Mouse (Mus musculus) megakaryocyte, embryonic 14.5 days (primary cell): Measurements from ENCODE around the gene Zfp940. TPM values are rescaled to one million over a fixed set of nuclear protein-coding genes. Genes with fewer than 3 reads are reported as not detected.

Experiments used
- H3K27me3 ChIP-seq: replicated peaks from 2 replicates; pipeline ENCODE3; 2012; ENCODE audit warnings: inconsistent platforms
- H3K36me3 ChIP-seq: replicated peaks from 2 replicates; pipeline ENCODE3; 2012; ENCODE audit warnings: low read length, inconsistent platforms, mixed read lengths
- H3K4me1 ChIP-seq: 2 replicates; pipeline ENCODE4 v1.6.1; 2012; ENCODE audit warnings: inconsistent platforms
- H3K4me3 ChIP-seq: replicated peaks from 2 replicates; pipeline ENCODE3; 2012; ENCODE audit warnings: moderate library complexity, mild to moderate bottlenecking, inconsistent platforms
- H3K9me3 ChIP-seq: 2 replicates; pipeline ENCODE4 v1.6.1; 2012; ENCODE audit warnings: inconsistent platforms
- FLI1 ChIP-seq: IDR thresholded peaks from 2 replicates; pipeline ENCODE4 v1.6.1; 2012; ENCODE audit warnings: low read length, inconsistent platforms, mixed read lengths
- GATA1 ChIP-seq: IDR thresholded peaks from 3 replicates; pipeline ENCODE4 v1.6.1; 2012; ENCODE audit warnings: mixed read lengths, low read length, inconsistent platforms, borderline replicate concordance
- polyA plus RNA-seq: library from polyadenylated mRNA; stranded (reverse); fragments of >175 nt; gene quantifications from 2 replicates; pipeline ENCODE4 v1.2.3, GENCODE M21; 2012; ENCODE audit warnings: low replicate concordance; ENCODE audit not compliant: insufficient read depth

Zfp940 gene
- polyA plus RNA-seq, 1 experiment: 0.64 TPM

DNA sequence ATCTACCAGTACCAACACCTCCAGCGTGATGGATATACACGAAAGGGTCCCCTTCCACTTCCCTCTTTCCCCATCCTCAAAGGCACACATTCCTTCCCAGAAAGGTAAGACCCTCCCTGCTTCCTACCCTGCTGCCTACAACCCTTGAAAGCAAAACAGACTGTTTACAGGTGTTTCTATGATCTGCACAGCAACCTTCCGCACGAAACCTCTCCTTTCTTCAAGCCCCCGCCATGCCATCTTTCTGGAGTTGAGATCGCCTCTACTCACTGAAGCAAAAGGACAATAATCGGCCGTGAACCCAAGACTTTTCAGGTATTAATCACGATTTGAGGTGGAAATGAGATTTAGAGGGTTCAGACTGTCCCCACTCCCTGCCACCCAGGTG, 644 bp downstream of the Zfp940 start:
- TF ChIP-seq FLI1 (no peak), GATA1 (no peak)
- H3K36me3 ChIP-seq: peaks cover 33% of the 10 kb centered on the region
- H3K9me3 ChIP-seq: peaks cover 8% of the 10 kb centered on the region
- peak overlapping the region; percentile 95 for H3K4me3 ChIP-seq
- H3K4me1 ChIP-seq: peaks cover 15% of the 10 kb centered on the region
- H3K27me3 ChIP-seq: no peaks in the 10 kb centered on the region

DNA sequence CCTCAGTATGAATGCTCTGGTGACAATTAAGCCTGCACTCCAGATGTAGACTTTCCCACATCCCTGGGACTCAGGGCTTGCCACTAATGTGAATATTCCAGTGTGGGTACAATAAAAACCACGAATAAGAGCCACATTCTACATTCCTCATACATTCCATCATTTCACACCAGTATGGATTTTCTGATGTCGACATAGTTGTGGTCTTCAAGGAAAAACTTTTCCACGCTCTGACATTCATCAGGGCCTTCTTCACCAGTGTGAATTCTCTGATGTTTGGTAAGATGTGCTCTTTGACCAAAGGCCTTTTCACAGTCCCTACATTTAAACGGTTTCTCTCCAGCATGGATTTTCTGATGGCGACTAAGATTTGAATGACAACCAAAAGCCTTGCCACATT, 8.9 kb downstream of the Zfp940 start:
- no peaks in the 10 kb centered on the region for H3K27me3 ChIP-seq
- no peak overlapping the region for H3K4me3 ChIP-seq
- peaks cover 74% of the 10 kb centered on the region for H3K36me3 ChIP-seq
- TF ChIP-seq FLI1 (no peak), GATA1 (no peak)
- H3K4me1 ChIP-seq: no peaks in the 10 kb centered on the region
- peaks cover 15% of the 10 kb centered on the region for H3K9me3 ChIP-seq

DNA sequence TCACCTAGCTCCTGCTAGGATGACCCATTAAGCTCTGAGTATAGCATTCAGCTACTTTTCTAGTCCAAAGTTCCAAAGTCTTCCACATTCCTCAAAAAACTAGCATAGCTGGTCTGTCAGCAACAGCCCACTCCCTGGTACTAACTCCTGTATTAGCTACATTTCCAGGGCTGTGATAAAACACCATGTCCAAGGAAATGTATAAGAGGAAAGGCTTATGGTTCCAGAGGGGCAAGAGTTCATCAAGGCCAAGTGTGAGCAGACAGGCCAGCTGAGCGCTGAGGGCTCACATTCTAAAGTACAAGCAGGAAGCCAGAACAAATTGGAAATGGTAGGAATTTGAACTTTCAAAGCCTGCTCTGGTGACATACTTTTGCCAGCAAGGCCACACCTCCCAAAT, 11.4 kb downstream of the Zfp940 start:
- no peaks in the 10 kb centered on the region for H3K27me3 ChIP-seq
- no peaks in the 10 kb centered on the region for H3K4me1 ChIP-seq
- peaks cover 29% of the 10 kb centered on the region for H3K9me3 ChIP-seq
- TF ChIP-seq GATA1 (no peak), FLI1 (no peak)
- H3K4me3 ChIP-seq: no peak overlapping the region
- H3K36me3 ChIP-seq: peaks cover 60% of the 10 kb centered on the region

DNA sequence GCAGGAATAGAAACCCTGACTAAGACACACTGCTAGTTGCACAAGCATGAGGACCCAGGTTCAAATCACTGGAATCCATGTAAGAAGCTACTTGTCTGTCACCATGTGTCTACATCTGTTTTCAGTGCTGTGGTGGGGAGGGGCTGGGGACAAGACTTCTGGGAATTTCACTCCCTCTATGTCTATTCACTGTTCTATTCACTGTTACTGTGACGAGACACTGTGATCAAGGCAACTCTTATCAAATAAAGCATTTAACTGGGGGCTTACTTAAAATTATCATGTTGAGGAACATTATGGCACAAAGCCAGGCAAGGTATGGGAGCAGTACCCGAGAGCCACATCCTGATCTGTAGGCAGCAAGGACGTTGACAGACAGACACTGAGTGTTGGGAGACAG, 14.2 kb downstream of the Zfp940 start:
- Histone ChIP-seq H3K4me3 (no peak overlapping the region), H3K9me3 (peaks cover 40% of the 10 kb centered on the region), H3K27me3 (no peaks in the 10 kb centered on the region), H3K36me3 (peaks cover 53% of the 10 kb centered on the region), H3K4me1 (no peaks in the 10 kb centered on the region)
- no peak for TF ChIP-seq FLI1
- no peak for TF ChIP-seq GATA1

DNA sequence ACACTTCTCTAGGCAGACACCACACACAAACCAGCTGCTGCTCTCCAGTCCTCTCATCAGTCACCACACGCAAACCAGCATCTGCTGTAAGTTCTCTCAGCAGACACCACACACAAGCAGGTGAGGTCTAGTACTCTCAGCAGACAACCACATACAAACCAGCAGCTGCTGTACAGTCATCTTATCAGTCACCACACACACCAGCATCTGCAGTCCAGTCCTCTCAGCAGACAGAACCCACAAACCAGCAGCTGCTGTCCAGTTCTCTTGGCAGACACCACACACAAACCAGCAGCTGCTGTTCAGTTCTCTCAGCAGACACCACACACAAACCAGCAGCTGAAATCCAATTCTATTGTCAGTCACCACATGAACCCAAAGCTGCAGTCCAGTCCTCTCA, 16.7 kb downstream of the Zfp940 start:
- peaks cover 58% of the 10 kb centered on the region for H3K36me3 ChIP-seq
- peaks cover 40% of the 10 kb centered on the region for H3K9me3 ChIP-seq
- no peaks in the 10 kb centered on the region for H3K27me3 ChIP-seq
- no peaks in the 10 kb centered on the region for H3K4me1 ChIP-seq
- H3K4me3 ChIP-seq: no peak overlapping the region
- TF ChIP-seq GATA1 (no peak), FLI1 (no peak)

DNA sequence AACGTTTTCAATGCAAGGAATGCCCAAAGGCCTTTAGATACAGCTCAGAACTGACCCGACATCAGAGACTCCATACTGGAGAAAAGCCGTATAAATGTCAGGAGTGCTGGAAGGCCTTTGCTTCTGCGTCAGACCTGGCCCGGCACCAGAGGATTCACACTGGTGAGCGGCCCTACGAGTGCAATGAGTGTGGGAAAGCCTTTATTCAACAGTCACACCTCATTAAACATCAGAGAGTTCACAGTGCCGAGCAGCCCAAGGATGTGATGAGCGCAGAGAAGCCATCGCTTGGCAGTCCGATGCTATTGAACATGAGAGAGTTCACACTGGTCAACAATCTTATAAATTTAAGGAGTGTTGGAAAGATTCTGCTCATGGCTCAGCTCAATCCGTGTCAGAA, 23.7 kb downstream of the Zfp940 start:
- TF ChIP-seq GATA1: no peak
- no peak for TF ChIP-seq FLI1
- peak overlapping the region; percentile 10 for H3K4me3 ChIP-seq
- no peaks in the 10 kb centered on the region for H3K27me3 ChIP-seq
- no peaks in the 10 kb centered on the region for H3K4me1 ChIP-seq
- H3K9me3 ChIP-seq: peaks cover 42% of the 10 kb centered on the region
- peaks cover 89% of the 10 kb centered on the region for H3K36me3 ChIP-seq

DNA sequence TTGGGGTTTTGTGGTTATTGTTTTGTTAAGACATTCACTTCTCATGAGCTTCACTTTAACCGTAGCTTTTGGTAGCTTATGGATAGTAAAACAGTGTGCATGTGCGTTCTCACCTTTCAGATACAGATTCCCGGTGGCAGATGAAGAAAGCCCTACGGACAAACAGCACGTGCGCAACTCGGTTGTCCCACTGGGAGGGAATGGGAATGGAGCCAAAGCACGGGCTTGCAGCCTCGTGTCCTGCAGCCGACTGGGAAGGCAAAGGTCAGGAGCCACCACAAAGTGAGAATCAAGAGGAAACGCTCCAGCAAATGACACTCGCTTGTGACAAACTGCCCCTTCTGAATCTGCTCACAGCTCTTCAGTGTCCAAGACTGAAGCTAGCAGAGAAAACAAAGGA, 25.5 kb downstream of the Zfp940 start:
- H3K36me3 ChIP-seq: peaks cover 90% of the 10 kb centered on the region

DNA sequence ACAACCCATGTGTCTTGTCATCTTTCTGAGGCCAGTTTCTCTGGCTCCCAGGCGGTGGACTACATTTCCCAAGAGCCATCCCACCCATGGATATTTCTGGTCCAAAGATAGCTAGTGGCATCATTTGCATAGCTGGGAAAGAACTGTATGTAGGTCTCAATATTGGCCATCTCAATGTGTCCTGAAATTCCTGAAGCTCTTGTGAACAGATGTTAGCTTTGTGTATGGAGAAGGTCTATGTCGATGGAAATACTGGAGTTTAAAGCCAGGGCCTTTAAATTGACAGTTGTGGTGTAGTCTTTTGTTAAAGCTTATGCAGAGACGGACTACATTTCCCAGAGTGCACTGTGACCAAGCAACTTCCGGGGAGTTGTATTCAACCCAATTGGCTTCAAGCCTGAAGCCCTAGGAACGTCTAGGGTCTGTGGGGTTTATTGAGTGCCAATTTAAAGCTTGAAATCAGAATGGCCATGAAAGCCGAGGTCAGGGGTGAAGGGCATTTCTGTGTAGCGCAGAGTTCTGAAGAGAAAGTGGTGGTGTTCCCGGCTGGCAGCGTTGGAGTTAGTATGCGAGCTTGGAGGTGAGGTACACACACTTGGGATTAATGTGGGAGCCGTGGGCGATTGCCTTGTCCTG, 34.7 kb downstream of the Zfp940 start:
- Histone ChIP-seq H3K27me3 (no peaks in the 10 kb centered on the region), H3K4me1 (peaks cover 45% of the 10 kb centered on the region), H3K9me3 (no peaks in the 10 kb centered on the region), H3K36me3 (peaks cover 43% of the 10 kb centered on the region), H3K4me3 (peak overlapping the region; percentile 93)
- TF ChIP-seq GATA1 (no peak), FLI1 (no peak)

More for the DNA sequence above, 25.5 kb downstream of the Zfp940 start:
- H3K27me3 ChIP-seq: no peaks in the 10 kb centered on the region
- no peak overlapping the region for H3K4me3 ChIP-seq
- TF ChIP-seq GATA1 (no peak), FLI1 (no peak)
- H3K9me3 ChIP-seq: peaks cover 39% of the 10 kb centered on the region
- no peaks in the 10 kb centered on the region for H3K4me1 ChIP-seq

DNA sequence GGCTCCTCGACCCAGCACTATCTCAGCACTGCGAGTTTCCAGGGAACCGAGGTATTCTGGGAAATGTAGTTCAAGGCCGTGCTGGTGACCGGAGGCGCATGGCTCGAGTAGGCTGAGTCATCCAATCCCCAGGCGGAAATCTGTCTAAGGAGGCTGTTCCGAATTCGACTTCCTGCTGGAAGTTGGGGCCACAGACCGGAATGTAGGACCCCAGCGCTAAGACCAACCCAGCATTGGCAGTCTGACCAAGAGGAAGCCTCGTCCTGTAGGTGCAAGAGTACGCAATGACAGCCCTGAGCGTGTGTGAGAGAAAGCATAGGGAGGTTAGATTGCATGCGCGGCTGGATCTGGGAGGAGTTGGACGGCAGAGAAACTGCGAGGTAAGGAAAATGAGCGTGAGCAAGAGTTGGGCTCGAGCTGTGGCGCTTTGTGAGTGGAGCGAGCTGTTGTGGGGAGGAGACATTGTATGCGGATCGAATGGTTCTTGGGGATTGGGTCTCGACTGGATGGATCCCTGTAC, 37.5 kb downstream of the Zfp940 start, which contains the start of gene Zfp790:
Gene Zfp790, plus strand, starts transcription at position 205 of the 520 bp plus-strand sequence.
- no peaks in the 10 kb centered on the region for H3K27me3 ChIP-seq
- peaks cover 45% of the 10 kb centered on the region for H3K4me1 ChIP-seq
- H3K9me3 ChIP-seq: no peaks in the 10 kb centered on the region
- TF ChIP-seq FLI1: no peak
- no peak for TF ChIP-seq GATA1
- H3K4me3 ChIP-seq: peak within 1 kb of the TSS; percentile 98
- H3K36me3 ChIP-seq: peaks cover 19% of the 10 kb centered on the region

DNA sequence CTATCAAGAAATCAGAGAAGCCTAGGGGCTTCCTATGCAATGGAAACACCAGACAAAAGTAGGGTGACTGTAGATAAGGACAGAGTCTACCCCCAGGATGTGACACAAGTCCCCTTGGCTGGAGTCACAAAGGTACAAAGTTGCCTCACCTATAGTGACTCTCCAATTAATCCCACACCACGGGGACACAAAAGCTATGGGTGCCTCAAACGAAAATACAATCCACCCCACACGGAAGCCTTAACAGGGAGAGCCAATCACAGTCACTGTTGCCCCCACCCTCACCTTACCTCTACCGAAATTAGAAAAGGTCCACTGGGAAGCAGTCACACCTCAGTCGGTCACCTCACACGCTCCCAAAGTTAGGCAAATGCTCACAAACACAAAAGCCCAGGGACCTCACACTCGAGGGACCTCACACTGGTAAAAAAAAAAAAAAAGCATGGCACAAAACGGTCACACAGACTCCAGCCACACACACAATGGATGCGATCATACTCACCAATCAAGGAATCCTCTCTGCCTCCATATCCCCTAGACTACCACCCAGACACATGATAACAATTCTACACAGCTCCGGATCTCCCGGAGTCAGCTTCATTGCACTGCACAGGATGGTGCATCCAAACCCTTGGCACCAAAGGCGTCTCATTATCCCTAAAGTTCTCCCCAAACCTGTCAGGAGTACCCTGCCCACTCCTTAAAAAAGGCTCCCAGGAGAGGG, 38.2 kb downstream of the Zfp940 start:
- TF ChIP-seq FLI1 (no peak), GATA1 (no peak)
- H3K4me3 ChIP-seq: peak overlapping the region; percentile 98
- H3K27me3 ChIP-seq: no peaks in the 10 kb centered on the region
- H3K9me3 ChIP-seq: no peaks in the 10 kb centered on the region
- H3K36me3 ChIP-seq: peaks cover 14% of the 10 kb centered on the region
- peaks cover 45% of the 10 kb centered on the region for H3K4me1 ChIP-seq
